Mouse (Mus musculus) heart, adult 2 months (tissue): ENCODE data around the gene Serpina3j. TPM values are rescaled to one million over a fixed set of nuclear protein-coding genes. Genes with fewer than 3 reads are reported as not detected.

Source experiments
- DNase-seq, 2 experiments: peaks; one replicate each; pipeline ENCODE4 v3.0.0; 2021
- H3K27ac ChIP-seq: fragments of 200-600 bp; 2 replicates; pipeline ENCODE4 v1.8.1; 2022
- H3K27me3 ChIP-seq: fragments of 200-500 bp; 2 replicates; pipeline ENCODE4 v1.6.1; 2012; ENCODE audit warnings: mild to moderate bottlenecking, low read length, inconsistent platforms, mixed read lengths; ENCODE audit not compliant: control insufficient read depth, insufficient read depth
- H3K36me3 ChIP-seq: fragments of 200-500 bp; 2 replicates; pipeline ENCODE4 v1.6.1; 2012; ENCODE audit warnings: low read length, inconsistent platforms; ENCODE audit not compliant: control insufficient read depth, insufficient read depth
- H3K4me1 ChIP-seq: fragments of 200-500 bp; 2 replicates; pipeline ENCODE4 v1.6.1; 2011; ENCODE audit warnings: low read length; ENCODE audit not compliant: control insufficient read depth, insufficient read depth
- H3K4me3 ChIP-seq: fragments of 200-600 bp; 2 replicates; pipeline ENCODE4 v1.8.1; 2022
- H3K79me2 ChIP-seq: fragments of 200-500 bp; replicated peaks from 2 replicates; pipeline ENCODE4 v1.6.1; 2012; ENCODE audit warnings: mild to moderate bottlenecking, inconsistent platforms, low read length, moderate library complexity, mixed read lengths; ENCODE audit not compliant: control insufficient read depth, insufficient read depth
- H3K9ac ChIP-seq: fragments of 200-500 bp; 2 replicates; pipeline ENCODE4 v1.6.1; 2012; ENCODE audit warnings: low read depth, mild to moderate bottlenecking, control low read depth, inconsistent platforms, low read length, mixed read lengths
- CTCF ChIP-seq: fragments of 200-600 bp; IDR thresholded peaks from 2 replicates; pipeline ENCODE4 v1.8.1; 2022; ENCODE audit warnings: antibody characterized with exemption, mild to moderate bottlenecking, moderate library complexity
- EP300 ChIP-seq: fragments of 200-500 bp; IDR thresholded peaks from 2 replicates; pipeline ENCODE4 v1.6.1; 2011; ENCODE audit warnings: low read depth, low read length, control low read depth; ENCODE audit not compliant: insufficient read depth
- POLR2A ChIP-seq: fragments of 200-500 bp; IDR thresholded peaks from 2 replicates; pipeline ENCODE4 v1.6.1; 2011; ENCODE audit warnings: mild to moderate bottlenecking, low read depth, low read length, control low read depth; ENCODE audit not compliant: insufficient read depth
- WGBS: fragments of 180-500 bp; shearing (Covaris S2); methylation state at CpG from one replicate; pipeline ENCODE4 v1.1.7; 2018; 5-methylcytosine and 5-hydroxymethylcytosine counted together
- intact Hi-C: fragments of 180-260 bp; cut with DNase I; formaldehyde crosslinking; loops from one replicate; pipeline ENCODE4 v1.15.1; 2025
- long read RNA-seq: library from polyadenylated mRNA; stranded (forward); transcript quantifications from one replicate; pipeline ENCODE4 v2.0.0, GENCODE M21; 2021
- polyA plus RNA-seq: library from polyadenylated mRNA; depleted of rRNA; stranded (reverse); fragments of >200 nt; gene quantifications from 2 replicates; pipeline ENCODE4 v1.2.3, GENCODE M21; 2012; rRNA removed
- total RNA-seq, 2 experiments: library from RNA; stranded (reverse); gene quantifications; 2 replicates each; pipeline ENCODE4 v1.2.3; 2021

The Serpina3j gene
- total RNA-seq (not detected), polyA plus RNA-seq (not detected in 2 replicates)
- long read RNA-seq: 0 reads

DNA sequence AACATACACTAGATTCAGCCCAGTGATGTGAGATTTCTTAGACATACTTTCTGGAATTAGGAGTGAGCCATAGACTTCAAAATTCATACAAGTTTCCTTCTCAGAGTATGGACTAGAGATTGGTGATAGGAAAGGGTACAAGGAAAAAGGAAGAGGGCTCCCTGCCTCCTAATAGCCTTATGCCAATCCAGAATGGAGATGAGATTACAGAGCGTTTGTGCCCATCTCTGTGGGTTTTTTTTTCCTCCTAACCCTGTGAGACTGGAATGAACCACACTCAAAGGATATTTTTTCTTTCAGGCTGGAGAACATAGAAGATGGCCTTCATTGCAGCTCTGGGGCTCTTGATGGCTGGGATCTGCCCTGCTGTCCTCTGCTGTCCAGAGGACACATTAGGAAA lies at the start of gene Serpina3j:
Serpina3j (plus strand) TSS at position 301 of the 400 bp plus-strand sequence.
- no peak for DNase-seq
- Histone ChIP-seq H3K27ac (no peak within 1 kb of the TSS), H3K36me3 (no peaks in the 10 kb centered on the region), H3K9ac (no peak within 1 kb of the TSS), H3K4me3 (no peak within 1 kb of the TSS), H3K4me1 (no peaks in the 10 kb centered on the region), H3K79me2 (no peaks in the 10 kb centered on the region), H3K27me3 (no peaks in the 10 kb centered on the region)
- WGBS: 64% methylated on average over 1 of the region's 1 CpGs
- TF ChIP-seq POLR2A (no peak), CTCF (no peak), EP300 (no peak)
- intact Hi-C loops: no loop called here

- Histone ChIP-seq H3K27ac (no peak overlapping the region), H3K9ac (no peak overlapping the region), H3K4me3 (no peak overlapping the region), H3K27me3 (no peaks in the 10 kb centered on the region), H3K36me3 (no peaks in the 10 kb centered on the region), H3K79me2 (no peaks in the 10 kb centered on the region), H3K4me1 (no peaks in the 10 kb centered on the region)
- TF ChIP-seq CTCF: no peak
- no peak for TF ChIP-seq POLR2A
- TF ChIP-seq EP300: no peak
- no peak for DNase-seq
- WGBS: 69% methylated on average over 3 of the region's 3 CpGs
- intact Hi-C loops: no loop called here
These were observed 48.0 kb upstream of the Serpina3j start for GRCm38 (mm10) chr12:104266374-104266773.

DNA sequence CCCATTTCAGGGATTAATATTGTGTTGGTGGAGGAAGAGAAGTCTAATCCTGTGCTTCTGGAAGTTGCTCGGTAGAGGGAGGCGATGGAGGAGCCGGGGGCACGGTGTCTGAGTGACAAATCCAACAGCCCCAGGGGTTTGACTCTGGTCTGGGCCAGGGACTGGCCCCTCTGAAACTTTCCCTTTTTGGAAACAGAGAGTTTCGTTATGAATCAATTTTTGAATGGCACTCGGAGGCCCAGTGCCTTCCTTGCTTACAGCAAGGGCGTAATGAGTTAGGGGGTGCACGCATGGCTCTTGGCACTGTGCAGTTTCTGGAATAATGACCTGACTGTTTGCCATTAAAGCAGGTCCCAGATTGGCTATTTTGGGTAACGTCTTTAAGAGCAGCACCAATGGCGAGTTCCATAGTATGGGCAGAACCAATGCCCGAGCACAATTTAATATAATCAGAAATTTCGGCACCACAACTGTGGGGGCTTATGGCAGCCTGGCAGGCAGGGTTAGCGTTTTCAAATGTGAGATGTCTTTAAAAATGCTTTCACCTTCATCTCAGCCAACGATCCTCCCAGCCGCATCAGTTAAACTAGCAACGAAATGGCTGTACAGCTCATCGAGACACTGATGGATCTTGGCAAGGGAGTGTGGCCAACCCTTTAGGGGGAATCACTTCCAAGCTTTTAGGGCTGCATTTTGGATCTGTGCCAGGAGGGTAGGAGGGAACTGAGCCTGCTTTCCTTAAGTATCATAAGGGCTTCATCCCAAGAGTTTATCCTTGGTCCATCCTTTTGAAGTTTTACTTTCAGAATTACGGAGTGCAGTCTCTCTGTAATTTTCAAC lies 35.9 kb upstream of the Serpina3j start:
- Histone ChIP-seq H3K9ac (no peak overlapping the region), H3K27me3 (no peaks in the 10 kb centered on the region), H3K4me1 (no peaks in the 10 kb centered on the region), H3K27ac (no peak overlapping the region), H3K4me3 (no peak overlapping the region), H3K79me2 (no peaks in the 10 kb centered on the region), H3K36me3 (no peaks in the 10 kb centered on the region)
- no peak for TF ChIP-seq CTCF
- TF ChIP-seq EP300: no peak
- TF ChIP-seq POLR2A: no peak
- intact Hi-C loops: no loop called here
- WGBS: 85% methylated on average over 18 of the region's 18 CpGs
- no peak for DNase-seq

GRCm38 (mm10) chr12:104279056-104279435 lies 35.3 kb upstream of the Serpina3j start:
- Histone ChIP-seq H3K4me1 (no peaks in the 10 kb centered on the region), H3K27me3 (no peaks in the 10 kb centered on the region), H3K36me3 (no peaks in the 10 kb centered on the region), H3K4me3 (no peak overlapping the region), H3K27ac (no peak overlapping the region), H3K9ac (no peak overlapping the region), H3K79me2 (no peaks in the 10 kb centered on the region)
- TF ChIP-seq EP300 (no peak), POLR2A (no peak), CTCF (no peak)
- no peak for DNase-seq
- 34% methylated on average over 3 of the region's 3 CpGs for WGBS
- intact Hi-C loops: no loop called here

DNA sequence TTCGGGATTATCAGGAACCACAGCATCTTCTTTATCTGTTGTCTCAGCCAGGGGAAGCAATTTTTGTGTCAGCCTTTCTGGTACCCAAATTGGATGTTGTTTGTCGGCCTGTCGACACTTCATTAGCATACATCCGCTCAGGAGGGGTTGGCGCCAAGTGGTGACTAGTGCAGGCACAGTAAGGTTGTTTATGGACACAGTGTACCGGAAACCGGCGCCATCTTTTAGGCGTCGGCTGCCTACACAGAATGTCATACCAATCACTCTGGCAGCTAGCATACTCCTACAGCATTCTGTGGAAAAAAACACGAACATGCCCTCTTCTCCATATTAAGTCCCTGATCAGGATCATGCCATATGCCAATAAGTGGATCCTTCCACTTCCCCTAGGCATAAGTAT lies 31.0 kb upstream of the Serpina3j start:
- DNase-seq: no peak
- 84% methylated on average over 11 of the region's 11 CpGs for WGBS
- Histone ChIP-seq H3K4me3 (no peak overlapping the region), H3K27ac (no peak overlapping the region), H3K79me2 (no peaks in the 10 kb centered on the region), H3K4me1 (no peaks in the 10 kb centered on the region), H3K36me3 (no peaks in the 10 kb centered on the region), H3K27me3 (no peaks in the 10 kb centered on the region), H3K9ac (no peak overlapping the region)
- intact Hi-C loops: no loop called here
- no peak for TF ChIP-seq POLR2A
- TF ChIP-seq EP300: no peak
- no peak for TF ChIP-seq CTCF

- H3K9ac ChIP-seq: no peak overlapping the region
- no peaks in the 10 kb centered on the region for H3K36me3 ChIP-seq
- H3K27me3 ChIP-seq: no peaks in the 10 kb centered on the region
- no peak overlapping the region for H3K27ac ChIP-seq
- intact Hi-C loops: no loop called here
- no peak overlapping the region for H3K4me3 ChIP-seq
- H3K79me2 ChIP-seq: no peaks in the 10 kb centered on the region
- no peak for TF ChIP-seq EP300
- no peaks in the 10 kb centered on the region for H3K4me1 ChIP-seq
- no peak for DNase-seq
These were observed 26.0 kb upstream of the Serpina3j start for GRCm38 (mm10) chr12:104288336-104288735.
